Mouse (Mus musculus): ENCODE measurements at regions not wholly inside any gene's neighbourhood (a gene's known extent, or its start where the extent isn't known, plus 50 kb on each side); places are given as distances from the start of the nearest gene placed in this dataset.

DNA sequence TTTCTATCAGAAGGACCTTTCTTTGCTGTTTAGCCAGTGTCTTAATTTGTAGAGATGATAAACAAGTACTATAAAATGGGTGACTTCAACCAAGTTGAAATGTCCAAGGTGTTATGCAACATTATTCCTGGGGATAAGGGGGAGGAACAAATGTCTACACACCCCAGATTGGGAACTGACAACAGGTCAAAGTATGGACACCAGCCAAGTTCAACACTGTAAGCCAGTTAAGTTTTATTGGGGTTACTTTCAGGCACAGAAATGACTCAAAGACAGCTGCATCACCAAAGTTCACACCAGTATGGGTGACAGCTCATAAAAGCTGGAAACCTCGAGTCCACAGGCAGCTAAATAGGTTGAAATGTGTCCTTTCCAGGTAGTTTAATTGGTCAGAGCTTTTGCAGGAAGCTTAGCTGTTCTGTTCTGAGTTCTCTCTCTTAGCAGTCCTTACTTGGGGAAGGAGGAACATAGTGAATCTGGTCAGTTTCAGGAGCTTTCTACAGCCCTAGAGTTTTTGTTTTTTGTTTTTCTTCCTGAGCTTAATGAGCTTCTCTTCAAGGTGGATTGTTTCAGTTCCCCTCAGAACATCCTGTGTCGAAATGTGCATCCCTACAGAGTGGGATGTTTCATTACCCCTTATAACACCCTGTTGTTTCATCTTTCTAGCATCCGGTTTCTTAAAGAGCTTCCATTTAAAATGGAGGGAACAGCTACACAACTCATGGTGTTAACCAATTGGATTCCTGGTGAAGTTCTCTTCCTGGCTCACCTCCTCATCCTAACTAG, 279.2 kb upstream of the Cdyl start:
- DNase-seq (ENCODE audit: low spot score in 2 of 2), result no peak

DNA sequence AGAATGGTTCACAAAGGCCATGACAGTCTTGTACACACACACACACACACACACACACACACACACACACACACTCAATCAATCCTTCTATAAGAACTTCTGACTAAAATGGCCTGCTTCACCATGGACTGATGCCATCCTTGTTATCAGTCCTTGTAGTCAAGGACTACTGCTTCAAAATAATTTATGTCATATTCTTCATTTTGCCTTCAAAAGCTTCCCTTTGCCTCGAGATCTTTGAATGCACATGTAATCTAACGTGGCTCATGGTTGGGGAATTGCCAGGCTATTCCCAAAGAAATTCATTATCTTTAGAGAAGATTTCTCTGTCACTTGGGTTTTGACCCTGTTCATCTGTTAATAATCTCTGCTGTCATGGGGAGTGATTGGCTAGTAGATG, 278.0 kb upstream of the Cdyl start:
- no peak for DNase-seq (ENCODE audit: low spot score in 2 of 2)

DNA sequence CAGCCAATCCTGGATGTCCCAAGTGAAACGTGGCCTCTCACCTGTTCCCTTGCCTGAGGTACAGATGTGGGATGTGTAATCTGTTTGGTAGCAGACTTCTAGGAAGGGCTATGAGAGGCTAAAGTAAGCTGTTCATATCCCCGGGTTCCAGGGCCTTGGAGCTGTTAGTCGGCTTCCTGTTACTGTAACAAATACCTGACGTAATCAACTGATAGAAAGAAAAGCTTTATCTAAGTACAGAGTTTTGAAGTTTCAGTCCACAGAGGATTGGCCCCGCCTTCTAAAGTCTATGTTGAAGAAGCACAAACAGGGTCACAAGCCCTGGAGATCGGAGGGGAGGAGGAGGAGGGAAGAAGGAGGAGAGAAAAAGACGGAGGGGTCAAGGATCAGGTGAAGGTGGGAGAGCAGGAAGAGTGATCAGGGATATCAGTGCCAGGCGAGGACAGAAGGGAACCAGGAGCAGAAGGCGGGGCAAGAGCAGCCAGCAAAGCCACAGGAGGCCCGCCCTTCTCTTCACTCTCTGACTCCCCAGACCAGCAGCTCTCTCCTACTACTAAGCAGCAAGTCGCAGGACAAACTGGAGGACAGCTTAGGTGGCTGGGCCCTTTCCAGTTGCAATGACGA, 276.5 kb upstream of the Cdyl start:
- DNase-seq (ENCODE audit: low spot score in 2 of 2), result no peak

DNA sequence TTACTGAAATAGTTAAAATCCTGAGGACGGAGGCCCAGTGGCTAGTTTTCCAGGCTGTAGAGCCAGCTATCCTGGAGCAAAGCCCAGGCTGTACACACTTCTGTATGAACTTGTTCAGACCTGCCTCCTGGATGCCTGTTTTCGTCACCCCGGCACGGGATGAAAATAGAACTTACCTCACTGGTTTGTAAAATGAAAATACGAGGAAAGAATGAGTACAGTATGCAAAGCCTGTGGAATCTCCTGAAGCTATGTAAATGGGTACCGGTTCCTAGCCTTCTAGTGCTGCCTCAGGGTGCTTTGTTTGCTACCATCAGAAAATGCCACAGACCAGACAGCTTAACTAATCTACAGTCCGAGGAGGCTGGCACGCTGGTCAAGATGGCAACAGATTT, 276.0 kb upstream of the Cdyl start:
- peak in 1 of 2 experiments; percentile 37 for DNase-seq (ENCODE audit: low spot score in 2 of 2)

DNA sequence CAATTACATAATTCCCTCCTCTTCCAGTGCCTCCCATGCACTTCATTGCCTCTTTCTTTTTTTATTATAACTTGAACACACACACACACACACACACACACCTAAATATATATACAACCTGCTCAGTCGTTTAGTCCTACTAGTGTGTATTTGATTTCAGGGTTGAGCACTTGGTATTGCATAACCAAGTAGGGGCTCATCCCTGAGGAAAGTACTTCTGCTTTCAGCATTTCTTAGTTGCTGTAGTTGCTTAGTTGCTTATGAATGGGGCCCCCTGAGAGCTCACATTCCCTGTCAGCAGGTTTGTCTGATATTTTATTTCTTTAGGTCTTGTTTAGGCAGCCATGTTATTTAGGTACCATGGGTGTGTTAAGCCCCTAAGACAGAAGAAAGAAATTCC, 271.3 kb upstream of the Cdyl start:
- no peak for DNase-seq (ENCODE audit: low spot score in 2 of 2)

DNA sequence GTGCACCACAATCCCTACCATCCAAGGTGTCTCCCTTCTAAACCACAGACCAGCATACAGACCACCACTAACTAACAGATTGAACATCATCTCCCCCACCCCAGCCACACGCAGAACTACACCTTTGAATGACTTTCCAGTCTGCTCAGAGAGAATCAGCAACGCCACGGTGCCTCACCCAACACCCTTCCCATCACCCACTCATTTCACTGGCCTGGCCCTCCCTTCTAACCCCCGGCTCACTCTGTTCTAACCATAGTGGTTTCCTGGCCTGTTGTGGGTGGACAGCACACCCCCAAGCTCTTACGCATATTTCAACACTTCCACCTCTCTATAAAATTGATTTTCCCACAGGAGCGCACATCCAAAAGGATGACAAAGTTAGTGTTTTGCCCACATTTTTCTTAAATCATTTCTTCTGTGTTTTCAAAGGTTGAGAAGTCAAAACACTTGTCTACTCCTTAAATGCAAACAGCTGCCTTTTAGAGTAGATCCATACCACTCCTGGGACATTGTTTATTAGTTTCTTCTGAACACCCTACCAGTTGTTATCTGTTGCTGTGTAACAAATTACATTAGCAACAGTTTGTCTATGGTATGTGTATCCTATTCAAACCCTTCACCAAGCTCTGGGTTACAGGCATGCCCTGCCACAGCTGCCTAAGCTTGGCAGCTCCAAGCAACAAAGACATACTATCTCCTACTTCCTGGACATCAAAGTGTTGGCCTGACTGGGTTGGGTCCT, 269.7 kb upstream of the Cdyl start:
- no peak for DNase-seq (ENCODE audit: low spot score in 2 of 2)

DNA sequence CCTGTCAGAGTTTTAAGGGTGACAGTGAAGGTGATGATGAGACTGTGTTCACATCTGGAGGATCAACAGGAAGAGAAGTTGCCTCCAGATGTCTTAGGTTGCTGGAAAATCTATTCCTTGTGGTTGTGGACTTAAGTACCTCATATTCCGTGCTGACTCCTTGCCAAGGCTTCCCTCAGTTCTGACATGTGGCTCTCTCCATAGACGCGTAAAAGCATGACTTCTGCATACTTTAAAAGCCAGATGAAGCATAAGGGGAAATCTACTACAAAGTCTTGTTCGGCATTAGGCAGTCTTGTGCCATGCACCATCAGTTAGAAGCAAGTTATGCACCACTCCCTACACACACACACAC, 269.1 kb upstream of the Cdyl start:
- DNase-seq (ENCODE audit: low spot score in 2 of 2), result peak in 1 of 2 experiments; percentile 31

DNA sequence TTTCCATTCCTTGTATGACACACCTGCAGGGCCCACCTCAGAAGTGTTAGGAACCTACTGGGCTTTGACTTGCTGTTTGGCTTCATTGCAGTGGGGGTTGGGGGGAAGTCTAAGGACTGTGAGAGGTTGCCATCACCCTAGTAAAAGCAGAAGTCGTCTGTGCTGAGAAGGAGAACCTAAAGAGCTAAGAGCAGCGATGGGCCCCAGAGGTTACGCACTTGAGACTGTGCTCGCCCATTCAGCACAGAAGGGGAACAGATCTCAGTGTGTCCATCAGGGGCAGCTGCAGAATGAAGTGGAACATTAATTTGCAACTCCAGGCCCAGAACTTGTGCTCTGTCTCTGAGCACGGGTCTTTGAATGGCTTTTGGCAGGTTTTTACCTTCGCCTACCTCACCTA, 267.5 kb upstream of the Cdyl start:
- DNase-seq (ENCODE audit: low spot score in 2 of 2), result no peak

DNA sequence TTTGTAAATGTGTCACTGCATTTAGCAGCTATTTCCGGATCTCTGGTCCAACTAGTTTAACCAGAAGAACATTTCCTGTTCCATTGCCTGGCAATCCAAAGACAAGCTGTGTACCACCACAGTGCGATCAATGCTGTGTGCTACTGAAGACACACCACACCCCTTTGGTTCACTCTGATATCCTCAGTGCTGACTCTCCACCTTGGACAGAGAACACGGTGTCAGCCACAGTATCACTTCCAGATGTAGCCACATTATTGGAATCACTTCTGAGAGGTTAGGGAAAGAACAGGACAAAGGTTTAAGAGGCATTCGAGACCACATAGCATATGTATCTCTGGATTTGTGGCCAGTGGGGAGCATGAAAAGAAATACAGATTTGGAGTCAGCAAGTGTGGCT, 264.4 kb upstream of the Cdyl start:
- no peak for DNase-seq (ENCODE audit: low spot score in 2 of 2)

DNA sequence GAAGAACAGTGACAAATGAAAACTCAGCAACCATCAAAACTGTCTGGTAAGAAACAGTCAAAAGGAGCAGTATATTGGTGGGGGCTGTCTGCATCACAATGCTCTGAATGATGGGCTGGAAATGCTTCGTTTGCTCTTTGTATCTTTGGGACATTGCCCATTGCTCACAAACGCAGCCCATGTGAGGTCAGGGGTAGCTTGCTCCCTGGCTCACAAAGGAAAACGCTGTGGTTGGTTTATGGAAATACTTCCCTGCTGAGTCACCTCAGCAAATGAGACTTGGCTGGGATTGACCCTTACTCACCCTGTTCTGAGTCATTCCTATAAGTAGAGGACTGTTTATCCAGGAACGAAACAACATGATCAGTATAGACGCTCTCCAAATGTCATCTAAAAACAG, 264.0 kb upstream of the Cdyl start:
- DNase-seq (ENCODE audit: low spot score in 2 of 2), result peak in 1 of 2 experiments; percentile 27

DNA sequence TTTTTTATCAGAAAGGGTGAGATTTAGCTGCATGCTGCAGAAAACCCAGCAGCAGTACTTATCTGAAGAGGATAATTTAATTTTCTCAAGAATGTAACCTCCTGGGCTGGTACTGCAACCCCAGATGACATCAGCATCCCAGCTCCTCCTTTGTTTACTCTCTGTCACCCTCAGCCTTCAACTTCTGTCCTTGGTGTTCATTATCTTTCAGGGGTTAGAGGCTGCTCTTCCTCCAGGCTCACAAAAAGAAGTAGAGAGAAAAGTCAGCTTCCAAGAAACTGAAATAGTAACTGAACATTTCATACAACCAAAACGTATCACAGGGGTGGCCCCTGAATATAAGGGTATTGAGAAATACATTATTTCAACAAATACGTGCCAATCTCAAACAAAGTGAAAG, 262.5 kb upstream of the Cdyl start:
- no peak for DNase-seq (ENCODE audit: low spot score in 2 of 2)

DNA sequence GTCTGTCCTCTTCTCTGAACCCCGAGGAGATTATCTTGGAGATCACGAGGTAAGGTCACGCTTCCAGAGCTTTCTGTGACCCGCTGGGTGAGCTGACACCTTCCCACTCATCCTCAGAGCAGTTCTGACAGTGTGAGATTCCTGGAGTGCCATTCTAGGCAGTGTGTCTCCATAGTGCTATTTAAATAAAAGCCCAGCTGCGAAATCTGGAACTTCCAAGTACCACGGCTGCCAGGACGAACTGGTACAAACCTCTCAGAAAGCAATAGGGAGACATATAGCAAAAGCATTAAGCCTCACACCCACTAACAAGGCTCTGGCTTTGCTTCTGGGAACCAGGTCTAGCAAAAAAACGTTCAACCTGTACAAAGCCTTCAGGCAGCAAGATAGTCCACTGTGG, 261.4 kb upstream of the Cdyl start:
- no peak for DNase-seq (ENCODE audit: low spot score in 2 of 2)

DNA sequence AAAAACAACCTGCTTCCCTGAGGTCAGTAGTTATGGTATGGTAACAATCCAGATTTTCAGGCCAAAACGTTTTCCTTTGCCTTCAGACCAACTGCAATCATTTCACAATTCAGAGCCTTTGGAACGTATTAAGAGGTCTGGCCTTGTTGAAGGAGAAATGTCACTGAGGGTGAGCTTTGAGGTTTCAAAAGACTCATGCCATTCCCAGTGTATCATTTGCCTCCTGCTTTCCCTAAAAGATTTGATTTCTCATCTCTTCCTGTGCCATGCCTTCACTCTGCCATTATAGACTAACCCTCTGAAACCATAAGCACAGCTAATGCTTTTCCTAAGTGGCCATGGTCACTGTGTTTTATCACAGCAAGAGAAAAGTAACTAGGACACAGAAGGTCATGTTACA, 256.8 kb upstream of the Cdyl start:
- no peak for DNase-seq (ENCODE audit: low spot score in 2 of 2)

DNA sequence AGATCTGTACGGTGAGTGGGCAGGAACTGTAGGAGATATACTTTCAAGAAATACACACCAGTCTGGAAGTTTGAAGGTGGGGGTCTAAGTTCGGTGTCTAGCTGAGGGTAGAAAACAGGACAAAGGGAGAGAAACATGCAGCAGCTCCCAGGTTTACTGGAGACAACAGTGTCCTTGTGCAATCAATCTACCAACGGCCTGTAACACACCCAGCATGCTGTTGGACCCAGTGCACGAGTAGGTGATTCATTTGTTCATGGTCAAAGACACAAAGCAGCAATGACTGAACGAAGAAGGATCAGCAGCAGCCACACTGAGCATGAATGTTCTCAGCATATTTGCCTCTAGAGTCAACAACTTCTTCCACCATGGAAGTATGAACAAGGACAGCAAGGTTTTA, 255.2 kb upstream of the Cdyl start:
- DNase-seq (ENCODE audit: low spot score in 2 of 2), result no peak

DNA sequence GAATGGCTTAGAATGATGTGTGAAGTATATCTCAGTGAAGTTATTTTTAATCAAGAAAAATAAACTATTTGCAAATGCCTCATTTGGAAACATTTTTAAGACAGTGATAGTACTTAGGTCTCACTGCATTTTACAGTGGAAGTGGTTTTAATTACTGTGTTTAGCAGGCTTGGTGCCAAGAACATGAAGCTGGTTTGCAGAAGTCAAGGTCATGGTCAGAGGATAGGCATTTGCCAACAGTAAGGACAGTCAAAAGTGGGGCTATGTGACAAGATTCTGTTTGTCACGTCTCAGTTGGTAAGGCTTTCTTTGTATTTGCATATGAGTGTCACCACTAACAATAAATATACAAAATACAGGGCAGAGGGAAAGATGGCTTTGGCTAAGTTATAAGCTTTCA, 254.2 kb upstream of the Cdyl start:
- no peak for DNase-seq (ENCODE audit: low spot score in 2 of 2)

DNA sequence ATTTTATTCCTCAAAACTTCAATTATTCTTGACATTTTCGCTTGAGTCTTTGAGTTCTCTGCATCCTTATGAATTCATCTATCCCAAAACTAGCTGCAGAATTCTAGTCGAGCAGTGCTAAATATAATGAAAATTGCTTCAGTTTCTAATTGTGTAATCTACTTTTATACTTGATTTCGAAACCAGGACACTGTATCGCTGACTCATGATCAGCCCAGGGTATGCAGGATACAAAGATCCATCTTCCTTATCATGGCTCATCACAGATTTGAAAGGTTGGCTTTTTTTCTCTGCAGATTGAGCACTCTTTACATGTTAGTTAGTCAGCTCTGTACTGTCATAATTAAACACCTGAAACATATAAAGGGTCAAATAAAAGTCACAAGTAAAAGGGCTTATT, 242.1 kb upstream of the Cdyl start:
- DNase-seq (ENCODE audit: low spot score in 2 of 2), result no peak

DNA sequence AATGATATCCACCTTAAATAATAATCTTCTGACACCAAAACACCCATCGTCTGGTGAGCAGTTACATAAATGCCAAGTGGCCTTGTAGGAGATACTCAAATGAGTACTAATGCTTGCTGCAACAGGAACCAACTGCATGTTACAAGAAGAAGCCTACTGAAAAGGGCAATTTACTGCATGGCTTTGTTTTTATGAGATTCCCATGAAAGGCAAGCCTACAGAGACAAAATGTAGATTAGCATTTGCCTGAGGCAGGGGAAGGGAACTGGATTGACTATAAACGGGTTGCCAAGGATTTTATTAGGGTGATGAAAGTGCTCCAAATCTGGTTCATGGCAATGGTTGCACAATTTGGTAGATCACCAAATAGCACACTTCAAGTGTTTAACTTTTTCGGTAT, 239.6 kb upstream of the Cdyl start:
- DNase-seq (ENCODE audit: low spot score in 2 of 2), result no peak

DNA sequence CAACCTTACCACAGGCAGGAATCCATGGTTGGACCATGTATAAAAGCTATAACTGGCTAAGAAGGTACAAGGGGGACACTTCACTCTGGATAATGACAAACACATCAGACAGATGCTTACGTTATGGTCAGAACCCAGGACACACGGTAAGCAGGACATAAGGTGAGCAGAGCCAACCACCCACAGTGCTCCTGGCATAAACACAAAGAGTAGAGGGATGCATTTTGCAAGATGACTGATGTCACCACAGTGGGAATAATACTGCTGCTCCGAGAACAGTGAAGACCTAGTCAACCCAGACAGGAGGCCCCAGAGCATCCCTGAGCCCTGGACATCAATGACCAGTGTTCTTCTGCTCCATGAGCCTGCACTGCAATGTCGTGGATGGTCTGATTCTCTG, 233.6 kb upstream of the Cdyl start:
- no peak for DNase-seq (ENCODE audit: low spot score in 2 of 2)

DNA sequence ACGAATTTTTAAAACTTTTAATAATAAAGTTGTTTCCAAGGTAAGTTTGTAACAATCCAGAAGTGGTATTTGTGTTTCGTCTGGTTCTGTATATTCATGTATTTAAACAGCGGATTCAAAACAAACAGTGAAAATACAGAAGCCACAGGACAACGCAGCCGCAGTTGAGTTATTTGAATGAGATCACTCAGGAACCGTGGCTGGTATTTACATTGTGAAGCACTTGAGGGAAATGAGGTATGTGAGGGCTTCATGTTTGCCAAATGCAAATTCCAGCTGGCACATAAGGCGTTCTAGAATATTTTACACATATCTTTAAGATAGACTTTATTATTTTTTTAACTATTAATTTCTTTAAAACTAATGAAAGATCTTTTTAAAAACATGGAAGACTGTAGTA, 224.5 kb upstream of the Cdyl start:
- DNase-seq (ENCODE audit: low spot score in 2 of 2), result no peak

DNA sequence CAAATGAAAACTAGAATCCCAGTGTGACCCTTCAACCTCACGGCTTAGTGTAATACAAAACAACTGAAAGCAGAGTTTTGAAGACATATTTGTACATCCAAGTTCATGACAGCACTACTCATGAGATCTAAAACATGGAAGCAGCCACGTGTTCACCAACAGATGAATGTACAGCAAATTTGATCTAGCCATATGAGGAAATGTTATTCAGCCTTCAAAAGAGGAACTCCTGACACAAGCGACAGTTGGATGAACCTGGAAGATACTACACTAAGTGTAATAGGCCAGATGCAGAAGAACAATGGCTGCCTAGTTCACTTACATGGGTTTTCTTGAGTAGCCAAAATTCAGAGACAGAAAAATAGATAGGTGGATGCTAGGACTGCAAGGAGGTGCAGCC, 212.0 kb upstream of the Cdyl start:
- DNase-seq (ENCODE audit: low spot score in 2 of 2), result no peak

DNA sequence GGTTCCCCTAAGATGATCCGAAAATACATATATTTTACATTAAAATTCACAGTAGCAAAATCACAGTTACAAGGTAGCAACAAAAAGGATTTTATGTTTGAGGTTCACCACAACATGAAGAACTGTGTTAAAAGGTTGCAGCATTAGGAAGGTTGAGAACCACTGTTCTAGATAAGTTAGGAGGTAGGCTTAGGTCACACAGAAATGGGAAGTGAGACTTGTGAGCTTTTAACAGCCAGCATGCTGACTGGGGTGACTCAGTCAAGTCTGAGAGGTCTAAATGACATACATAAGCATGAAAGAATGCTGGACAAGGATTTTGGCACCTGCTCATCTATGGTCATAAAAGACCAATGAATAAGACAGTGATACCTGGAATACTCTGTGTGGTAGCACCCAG, 207.2 kb upstream of the Cdyl start:
- no peak for DNase-seq (ENCODE audit: low spot score in 2 of 2)

DNA sequence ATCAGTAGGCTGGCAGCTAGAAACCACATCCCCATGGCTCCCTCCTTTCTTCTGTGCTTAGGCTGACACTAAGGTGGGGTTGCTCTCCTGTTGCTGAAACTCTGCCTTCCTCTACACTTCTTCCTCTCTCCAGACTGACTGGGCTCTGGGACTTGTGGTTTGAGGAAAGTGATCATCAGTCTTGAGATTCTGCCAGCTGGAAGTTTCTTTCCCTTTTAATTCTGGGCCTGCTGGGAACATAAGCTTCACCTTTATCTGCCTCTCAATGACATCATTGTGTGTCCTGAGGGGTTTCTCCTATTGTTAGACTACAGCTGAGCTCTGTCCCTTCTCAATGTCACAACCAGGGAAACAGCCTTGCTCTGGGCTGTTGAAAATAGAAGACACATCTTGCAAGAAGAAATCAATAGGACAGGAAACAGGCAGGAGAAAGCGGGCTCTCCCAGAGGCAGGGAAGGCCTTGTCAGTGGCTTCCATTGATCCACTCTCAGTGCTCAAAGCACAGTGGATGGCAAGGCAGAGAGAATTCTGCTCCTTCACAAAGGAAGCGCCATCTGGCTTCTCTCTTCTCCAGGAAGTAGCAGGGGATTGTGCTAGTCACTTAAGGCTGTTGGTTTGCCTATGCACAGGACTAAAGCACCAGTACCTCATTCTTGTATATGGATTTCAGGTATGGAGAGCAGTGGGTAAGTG, 206.3 kb upstream of the Cdyl start:
- DNase-seq (ENCODE audit: low spot score in 2 of 2), result no peak
